20 mouse cellular contexts compared by ENCODE assay signal in the genomic region with DNA sequence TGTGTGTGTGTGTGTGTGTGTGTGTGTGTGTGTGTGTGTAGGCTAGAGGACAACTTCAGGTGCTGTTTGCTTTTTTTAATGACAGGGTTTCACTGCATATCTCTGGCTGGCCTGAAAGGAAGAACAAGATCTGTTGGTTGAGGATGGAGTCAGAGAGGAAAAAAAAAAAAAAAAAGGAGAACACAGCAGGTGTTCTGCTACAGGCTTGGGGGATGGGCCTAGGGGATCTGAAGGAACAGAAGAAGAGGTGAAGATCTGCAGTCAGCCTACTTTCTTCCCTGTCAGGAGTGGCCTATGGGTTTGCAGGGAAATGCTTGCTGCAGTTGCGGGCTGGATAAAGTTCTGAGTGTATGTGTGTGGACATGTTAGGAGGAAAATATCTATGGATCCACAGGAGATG. TPM values are rescaled to one million over a fixed set of nuclear protein-coding genes. Genes with fewer than 3 reads are reported as not detected.
DNase-seq lines count a peak whose midpoint lies in the region; ATAC-seq and TF ChIP-seq lines count a peak whose summit lies in the region.
"Had no signal": no experiment of that assay in that cellular context is flagged by ENCODE, and none has a peak within 500 bp of the region (broad histone marks: within the 10 kb centered on the region; RNA-seq: fewer than 3 reads in every experiment).

No protein-coding gene starts in this region.

- peaks cover 0 to 20% of the 10 kb centered on the region in 2 experiments; a peak in 2 of 4 replicates for H3K4me1 ChIP-seq in CH12.LX (ENCODE audit: control insufficient read depth in 1 of 2, insufficient read depth in 2 of 2)
- H3K4me1 ChIP-seq in MEL (ENCODE audit: control insufficient read depth in 1 of 2, insufficient read depth in 2 of 2, low read length in 2 of 2): no peaks in the 10 kb centered on the region
- H3K4me1 ChIP-seq: hindbrain, embryonic 10.5 days had no signal

- H3K36me3 ChIP-seq in CH12.LX (replicated peaks in 1 of 2; ENCODE audit: control insufficient read depth in 1 of 2, insufficient read depth in 1 of 2, low read length in 1 of 2): no peaks in the 10 kb centered on the region
- no peaks in the 10 kb centered on the region for H3K36me3 ChIP-seq in MEL (ENCODE audit: control insufficient read depth in 1 of 2, insufficient read depth in 2 of 2, low read length in 2 of 2)
- H3K36me3 ChIP-seq: embryonic facial prominence, embryonic 15.5 days; forebrain, embryonic 10.5 days; G1E; heart, embryonic 12.5 days; hindbrain, embryonic 10.5 days had no signal

- H3K9ac ChIP-seq in CH12.LX (ENCODE audit: insufficient read depth, low read depth): no peak overlapping the region
- no peak overlapping the region for H3K9ac ChIP-seq in MEL (ENCODE audit: control insufficient read depth, low read depth, low read length, poor library complexity, severe bottlenecking)
- H3K9ac ChIP-seq: embryonic facial prominence, embryonic 15.5 days; heart, embryonic 12.5 days; hindbrain, embryonic 14.5 days had no signal

- H3K79me2 ChIP-seq in CH12.LX (replicated peaks; ENCODE audit: control insufficient read depth, extremely low read depth, insufficient read depth, poor library complexity, severe bottlenecking) (no peaks in the 10 kb centered on the region), MEL (ENCODE audit: control insufficient read depth, insufficient read depth, low read length, poor library complexity) (no peaks in the 10 kb centered on the region)

- TF ChIP-seq POLR2A in CH12.LX (IDR thresholded peaks at IDR 0.05; ENCODE audit: low read depth, low read length): no peak
- no peak for TF ChIP-seq POLR2A in MEL (IDR thresholded peaks at IDR 0.05; ENCODE audit: control insufficient read depth in 1 of 2, insufficient read depth in 1 of 2, low read depth in 1 of 2, low read length in 2 of 2, poor library complexity in 1 of 2)

- H3K4me3 ChIP-seq in CH12.LX (replicated peaks in 1 of 3; ENCODE audit: low read depth in 2 of 3, low read length in 2 of 3, poor library complexity in 1 of 3) (no peak overlapping the region), MEL (ENCODE audit: control insufficient read depth in 1 of 2, insufficient read depth in 1 of 2, low read depth in 2 of 2, low read length in 2 of 2) (no peak overlapping the region)
- H3K4me3 ChIP-seq: embryonic facial prominence, embryonic 15.5 days; erythroblast, embryonic 14.5 days; forebrain, embryonic 10.5 days; heart, adult 2 months; heart, embryonic 12.5 days; hindbrain, embryonic 10.5 days had no signal

- TF ChIP-seq CTCF in CH12.LX (conservative IDR thresholded peaks at IDR 0.05 in 1 of 2, IDR thresholded peaks at IDR 0.05 in 1 of 2; ENCODE audit: low read depth in 2 of 2, low read length in 2 of 2) (no peak), MEL (IDR thresholded peaks at IDR 0.05 in 2 of 3, conservative IDR thresholded peaks at IDR 0.05 in 1 of 3; ENCODE audit: control insufficient read depth in 1 of 3, insufficient read depth in 1 of 3, low read depth in 2 of 3, low read length in 3 of 3, poor library complexity in 1 of 3, severe bottlenecking in 1 of 3) (no peak)

- TF ChIP-seq RAD21 in CH12.LX (IDR thresholded peaks at IDR 0.05; ENCODE audit: low read depth, low read length) (no peak), MEL (IDR thresholded peaks at IDR 0.05; ENCODE audit: low read depth, low read length) (no peak)

- H3K27me3 ChIP-seq in CH12.LX (replicated peaks) (no peaks in the 10 kb centered on the region), MEL (ENCODE audit: control insufficient read depth in 1 of 2, insufficient read depth in 2 of 2, low read length in 2 of 2) (no peaks in the 10 kb centered on the region)
- H3K27me3 ChIP-seq: embryonic facial prominence, embryonic 15.5 days; heart, embryonic 12.5 days had no signal

- H3K27ac ChIP-seq in CH12.LX (ENCODE audit: insufficient read depth, low read depth) (no peak overlapping the region), MEL (ENCODE audit: control insufficient read depth, low read depth, low read length) (no peak overlapping the region)
- H3K27ac ChIP-seq: embryonic facial prominence, embryonic 15.5 days; forebrain, embryonic 10.5 days; heart, adult 2 months; hindbrain, embryonic 10.5 days; hindbrain, embryonic 14.5 days had no signal

- no peaks in the 10 kb centered on the region for H3K9me3 ChIP-seq in CH12.LX (replicated peaks; ENCODE audit: low read length)
- H3K9me3 ChIP-seq in MEL (replicated peaks; ENCODE audit: insufficient read depth, low read length): no peaks in the 10 kb centered on the region
- H3K9me3 ChIP-seq: embryonic facial prominence, embryonic 15.5 days; forebrain, embryonic 10.5 days; G1E; hindbrain, embryonic 10.5 days had no signal

- no peak overlapping the region for H3K4me2 ChIP-seq in CH12.LX (ENCODE audit: insufficient read depth, low read depth, poor library complexity, severe bottlenecking)
- H3K4me2 ChIP-seq: embryonic facial prominence, embryonic 15.5 days; heart, embryonic 12.5 days; hindbrain, embryonic 14.5 days had no signal

- no peak for ATAC-seq in granulocyte monocyte progenitor cell, adult 5-6 weeks (replicated peaks; ENCODE audit: poor library complexity, severe bottlenecking)
- ATAC-seq: forebrain, embryonic 14.5 days had no signal

- TF ChIP-seq EP300 in CH12.LX (IDR thresholded peaks at IDR 0.05; ENCODE audit: low read length) (no peak), MEL (IDR thresholded peaks at IDR 0.05; ENCODE audit: low read depth in 1 of 2, low read length in 2 of 2) (no peak)

- dilution Hi-C loops in CH12.LX (cut with MboI; ENCODE audit: extremely low pct_ligation_motif_present, extremely low pct_unique_long_range_greater_than_20kb, low sequenced_read_pairs): no loop called here

- in situ Hi-C loops in CH12.LX (cut with MboI; ENCODE audit: low pct_ligation_motif_present, low pct_unique_long_range_greater_than_20kb, low sequenced_read_pairs): loop anchor here (5.0 kb wide), 1 partner anchor 138 kb away; no protein-coding TSS in a partner anchor

- DNase-seq in CH12.LX (ENCODE audit: extremely low read depth) (no peak), MEL (ENCODE audit: low read depth, low spot score) (no peak)
- DNase-seq in thymus, postnatal 10 days (ENCODE audit: low spot score in 2 of 2): peak; percentile 64 to 76
- DNase-seq in thymus, postnatal 4 days: peak; percentile 75
- DNase-seq in layer of hippocampus, adult 9-11 months: no peak
- DNase-seq: adrenal gland, postnatal 14 days; cerebellum, adult 11-12 months; cerebellum, adult 9-11 months; cerebellum, postnatal 36 days; gastrocnemius, postnatal 36 days; heart, adult 2 months had no signal

TF ChIP-seq in CH12.LX, 34 proteins besides CTCF, POLR2A, EP300 and RAD21:
- peak; percentile 73 for TF ChIP-seq ZNF384 (IDR thresholded peaks at IDR 0.05; ENCODE audit: low read depth, low read length)
- TF ChIP-seq ZMIZ1 (IDR thresholded peaks at IDR 0.05; ENCODE audit: low read depth, low read length): no peak
- TF ChIP-seq UBTF (IDR thresholded peaks at IDR 0.05; ENCODE audit: low read depth, low read length): no peak
- TF ChIP-seq USF1 (IDR thresholded peaks at IDR 0.05; ENCODE audit: low read depth, low read length): no peak
TF ChIP-seq in CH12.LX: peak in this region for 1.

TF ChIP-seq in MEL, 35 proteins besides CTCF, POLR2A, EP300 and RAD21:
- TF ChIP-seq MEF2A (IDR thresholded peaks at IDR 0.05; ENCODE audit: extremely low read depth, insufficient replicate concordance, low read depth, low read length, poor library complexity, severe bottlenecking) (no peak), ZNF384 (IDR thresholded peaks at IDR 0.05; ENCODE audit: low read depth, low read length) (peak; percentile 47; the same call in 1 of the 2 replicates), MAZ (IDR thresholded peaks at IDR 0.05; ENCODE audit: low read depth, low read length) (no peak)

RNA-seq across cellular contexts. Expression of gene Ube2e1, which starts 19.0 kb away (rescaled TPM):
- total RNA-seq in CH12.LX (2012; rRNA removed): 28.1 and 32.9 TPM in 2 replicates
- total RNA-seq in CH12.LX (2014; rRNA removed): 178 and 183 TPM in 2 replicates
- 167 and 202 TPM in 2 replicates for polyA plus RNA-seq in CH12.LX (2012; ENCODE audit: insufficient read length, low read depth)
- total RNA-seq in MEL (2012; rRNA removed): 43.0 and 43.2 TPM in 2 replicates
- polyA plus RNA-seq in MEL (2012; ENCODE audit: insufficient read depth in 1 of 2, insufficient read length in 2 of 2, low read depth in 1 of 2, low replicate concordance in 2 of 2, missing spikeins in 1 of 2): 100 to 1,000 TPM; 240 to 246 TPM
- total RNA-seq in granulocyte monocyte progenitor cell, adult 5-6 weeks (2014; fragmentation: Nextera tagmentation): 96.1 and 126 TPM in 2 replicates
- total RNA-seq in granulocyte monocyte progenitor cell, adult 5-6 weeks (2017): 66.5 and 74.4 TPM in 2 replicates

Comparison
In these comparisons a context has a peak if more than half of its experiments do, and no peak if none do; other contexts are left out.
1. DNase-seq: peak in thymus, postnatal 10 days (2 of 2) and thymus, postnatal 4 days (single experiment); none in CH12.LX (single experiment), MEL (single experiment) and layer of hippocampus, adult 9-11 months (single experiment).
2. Of the 35 proteins assayed by ChIP-seq in both MEL and CH12.LX: peak only in MEL: none; only in CH12.LX: none; in both: ZNF384; in neither: 34.